Mouse (Mus musculus) cerebellum, adult 2 months (tissue): ENCODE results near the gene Tmem156. TPM values are rescaled to one million over a fixed set of nuclear protein-coding genes. Genes with fewer than 3 reads are reported as not detected.

Experiments
- DNase-seq, 2 experiments: peaks; one replicate each; pipeline ENCODE4 v3.0.0; 2021
- H3K27ac ChIP-seq: fragments of 200-500 bp; 2 replicates; pipeline ENCODE4 v1.5.1; 2012; ENCODE audit warnings: low read length, control low read depth, inconsistent platforms; ENCODE audit not compliant: insufficient read depth
- H3K27me3 ChIP-seq: fragments of 200-500 bp; 2 replicates; pipeline ENCODE4 v1.6.1; 2012; ENCODE audit warnings: inconsistent platforms, mild to moderate bottlenecking, low read length, moderate library complexity; ENCODE audit not compliant: control insufficient read depth, insufficient read depth
- H3K4me1 ChIP-seq: fragments of 200-500 bp; 2 replicates; pipeline ENCODE4 v1.6.1; 2011; ENCODE audit warnings: low read length; ENCODE audit not compliant: control insufficient read depth, insufficient read depth
- H3K4me3 ChIP-seq: fragments of 200-500 bp; replicated peaks from 2 replicates; pipeline ENCODE3; 2011; ENCODE audit warnings: mild to moderate bottlenecking, low read depth, low read length, control low read depth; ENCODE audit not compliant: insufficient read depth
- CTCF ChIP-seq: fragments of 200-500 bp; IDR thresholded peaks from 2 replicates; pipeline ENCODE4 v1.5.1; 2011; ENCODE audit warnings: low read depth, mild to moderate bottlenecking, control low read depth, low read length, moderate library complexity, borderline replicate concordance; ENCODE audit not compliant: insufficient read depth
- POLR2A ChIP-seq: fragments of 200-500 bp; IDR thresholded peaks from 2 replicates; pipeline ENCODE4 v1.6.1; 2011; ENCODE audit warnings: low read length, control low read depth, borderline replicate concordance; ENCODE audit not compliant: insufficient read depth
- WGBS: fragments of 180-500 bp; shearing (Covaris S2); methylation state at CpG from one replicate; pipeline ENCODE4 v1.1.7; 2018; 5-methylcytosine and 5-hydroxymethylcytosine counted together
- polyA plus RNA-seq: library from polyadenylated mRNA; depleted of rRNA; stranded (reverse); fragments of >200 nt; gene quantifications from 2 replicates; pipeline ENCODE4 v1.2.3, GENCODE M21; 2012

Gene Tmem156
- polyA plus RNA-seq, 1 experiment: 0.16 TPM

DNA sequence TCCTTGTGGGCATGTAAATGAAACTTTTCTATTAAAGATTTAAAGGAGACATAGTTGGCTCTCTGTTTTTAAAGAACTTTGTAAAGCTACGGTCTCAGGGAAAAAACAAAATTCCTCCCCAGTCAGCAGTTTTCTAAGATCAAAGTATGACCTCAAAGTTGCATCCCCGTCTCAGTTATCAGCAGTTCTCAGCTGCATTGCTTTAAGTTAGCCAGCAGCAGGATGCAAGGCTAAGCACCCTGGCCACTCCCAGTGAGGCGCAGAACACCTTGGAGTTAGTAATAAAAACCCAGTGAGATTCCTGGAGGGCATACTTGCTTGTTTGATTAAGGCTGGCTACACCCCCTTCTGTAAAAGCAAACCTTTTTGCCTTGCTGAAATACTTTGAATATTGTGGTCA, 15.2 kb downstream of the Tmem156 start:
- no peak overlapping the region for H3K4me3 ChIP-seq
- no peak overlapping the region for H3K27ac ChIP-seq
- no peaks in the 10 kb centered on the region for H3K27me3 ChIP-seq
- 88% methylated on average over 3 of the region's 3 CpGs for WGBS
- H3K4me1 ChIP-seq: no peaks in the 10 kb centered on the region; the same call in 1 of the 2 replicates
- DNase-seq: no peak
- TF ChIP-seq CTCF: no peak
- TF ChIP-seq POLR2A: no peak

GRCm38 (mm10) chr5:65076087-65076486, 15.8 kb downstream of the Tmem156 start:
- Histone ChIP-seq H3K27ac (no peak overlapping the region), H3K4me1 (no peaks in the 10 kb centered on the region; the same call in 1 of the 2 replicates), H3K27me3 (no peaks in the 10 kb centered on the region), H3K4me3 (no peak overlapping the region)
- WGBS: 86% methylated on average over 2 of the region's 2 CpGs
- TF ChIP-seq CTCF: no peak
- TF ChIP-seq POLR2A: no peak
- DNase-seq: no peak

GRCm38 (mm10) chr5:65074693-65075092, 17.2 kb downstream of the Tmem156 start:
- no peaks in the 10 kb centered on the region; the same call in 1 of the 2 replicates for H3K4me1 ChIP-seq
- no peaks in the 10 kb centered on the region for H3K27me3 ChIP-seq
- no peak overlapping the region for H3K27ac ChIP-seq
- H3K4me3 ChIP-seq: no peak overlapping the region
- TF ChIP-seq POLR2A: no peak
- TF ChIP-seq CTCF: peak; percentile 51; the same call in 1 of the 2 replicates
- WGBS: 35% methylated on average over 7 of the region's 7 CpGs
- DNase-seq: peak; percentile 61 to 64

DNA sequence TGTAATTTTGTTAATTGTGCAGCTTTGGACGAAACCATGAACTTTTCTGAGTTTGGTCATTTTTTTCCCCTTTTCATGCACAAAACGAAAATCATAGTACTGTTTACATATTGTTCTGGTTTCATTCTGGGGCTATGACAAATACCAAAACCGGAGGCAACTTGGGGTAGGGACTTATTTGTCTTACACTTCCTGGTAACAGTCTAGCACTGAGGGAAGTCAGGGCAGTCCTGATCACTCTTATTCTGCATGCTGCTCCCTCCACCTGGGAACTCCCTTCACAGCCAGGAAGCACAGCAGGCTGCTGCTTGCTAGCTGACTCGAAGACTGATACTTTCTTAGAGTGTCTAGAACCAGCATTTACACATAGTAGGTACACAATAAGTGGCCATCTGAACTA, 18.7 kb downstream of the Tmem156 start:
- H3K4me3 ChIP-seq: no peak overlapping the region
- H3K4me1 ChIP-seq: no peaks in the 10 kb centered on the region; the same call in 1 of the 2 replicates
- WGBS: 78% methylated on average over 4 of the region's 4 CpGs
- TF ChIP-seq POLR2A (no peak), CTCF (no peak)
- DNase-seq: no peak
- H3K27me3 ChIP-seq: no peaks in the 10 kb centered on the region
- H3K27ac ChIP-seq: no peak overlapping the region

DNA sequence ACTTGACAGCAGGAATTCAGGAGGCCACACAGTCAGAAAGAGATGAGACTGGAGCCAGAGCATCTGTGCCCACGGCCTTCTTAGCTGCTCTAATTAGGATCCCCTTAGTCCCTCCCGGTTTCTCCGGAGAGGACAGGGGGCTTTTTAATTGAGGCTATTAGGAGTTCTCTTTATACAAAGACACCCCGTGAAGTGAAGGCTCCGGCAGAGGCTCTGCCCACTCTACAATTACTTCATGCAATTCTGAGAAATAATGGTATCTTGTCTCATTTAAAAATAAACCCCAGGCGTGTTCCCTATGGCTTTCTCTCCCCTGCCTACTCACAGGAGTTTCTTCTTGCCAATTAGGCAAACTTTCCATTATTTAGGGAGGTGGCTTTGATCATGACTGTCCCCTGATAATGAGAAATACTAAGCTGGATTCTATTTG, 20.2 kb downstream of the Tmem156 start:
- Histone ChIP-seq H3K27me3 (no peaks in the 10 kb centered on the region), H3K4me1 (no peaks in the 10 kb centered on the region; the same call in 1 of the 2 replicates), H3K27ac (no peak overlapping the region), H3K4me3 (no peak overlapping the region)
- 28% methylated on average over 6 of the region's 6 CpGs for WGBS
- no peak for TF ChIP-seq POLR2A
- no peak for TF ChIP-seq CTCF
- DNase-seq: no peak

GRCm38 (mm10) chr5:65069872-65070271, 22.1 kb downstream of the Tmem156 start:
- TF ChIP-seq POLR2A (no peak), CTCF (no peak)
- H3K27ac ChIP-seq: no peak overlapping the region

DNA sequence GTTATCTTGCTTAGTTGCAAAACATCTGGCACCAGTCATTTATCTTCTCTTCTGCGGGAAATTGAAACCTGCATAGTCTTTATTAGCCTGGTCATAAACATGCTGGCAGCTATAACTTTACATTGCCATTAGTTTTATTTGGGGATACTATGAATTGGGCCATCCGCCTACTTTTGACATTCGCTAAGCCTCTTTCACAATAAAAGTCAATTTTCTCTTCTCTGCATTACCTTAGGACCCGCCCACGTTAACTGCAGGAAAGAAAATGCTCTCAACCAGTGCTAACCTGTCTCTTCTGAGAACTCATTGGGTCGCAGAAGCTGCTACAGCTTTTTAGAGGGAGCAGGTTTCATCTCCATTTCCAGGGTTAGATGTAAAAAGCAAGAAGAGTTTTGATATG, 23.8 kb downstream of the Tmem156 start:
- Histone ChIP-seq H3K27me3 (no peaks in the 10 kb centered on the region), H3K4me3 (no peak overlapping the region), H3K4me1 (no peaks in the 10 kb centered on the region; the same call in 1 of the 2 replicates), H3K27ac (no peak overlapping the region)
- 92% methylated on average over 6 of the region's 6 CpGs for WGBS
- TF ChIP-seq POLR2A (no peak), CTCF (no peak)
- no peak for DNase-seq

More at GRCm38 (mm10) chr5:65069872-65070271, 22.1 kb downstream of the Tmem156 start:
- Histone ChIP-seq H3K4me1 (no peaks in the 10 kb centered on the region; the same call in 1 of the 2 replicates), H3K4me3 (no peak overlapping the region), H3K27me3 (no peaks in the 10 kb centered on the region)
- no peak for DNase-seq
- 91% methylated on average over 11 of the region's 11 CpGs for WGBS

- whole genome bisulfite sequencing: 60% methylated on average over 2 of the region's 2 CpGs
- TF ChIP-seq POLR2A: no peak
- TF ChIP-seq CTCF: no peak
Observed at GRCm38 (mm10) chr5:65063266-65063665, 28.7 kb downstream of the Tmem156 start.

DNA sequence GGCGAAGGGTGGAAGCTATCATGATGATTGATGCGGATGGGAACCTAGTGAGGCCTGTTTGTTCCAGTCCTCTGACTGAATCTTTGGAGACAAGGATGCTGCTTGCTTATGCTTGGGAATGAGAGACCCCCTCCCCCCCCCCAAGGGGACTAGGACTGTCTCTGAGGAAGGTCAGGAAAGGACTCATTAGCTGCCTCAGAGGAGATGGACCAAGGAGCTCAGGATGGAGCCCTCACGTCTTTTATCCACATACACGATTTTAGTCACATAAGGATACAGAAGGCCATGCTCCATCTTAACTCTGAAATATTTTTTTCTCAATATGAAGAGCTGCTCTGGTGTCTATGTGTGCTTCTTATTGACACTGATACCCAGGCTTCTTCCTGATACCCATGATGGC, 29.7 kb downstream of the Tmem156 start:
- Histone ChIP-seq H3K4me1 (no peaks in the 10 kb centered on the region), H3K27me3 (no peaks in the 10 kb centered on the region), H3K27ac (no peak overlapping the region), H3K4me3 (no peak overlapping the region)
- no peak for TF ChIP-seq POLR2A
- TF ChIP-seq CTCF: no peak
- no peak for DNase-seq
- 96% methylated on average over 4 of the region's 4 CpGs for WGBS

More at GRCm38 (mm10) chr5:65063266-65063665, 28.7 kb downstream of the Tmem156 start:
- H3K4me3 ChIP-seq: no peak overlapping the region
- H3K4me1 ChIP-seq: no peaks in the 10 kb centered on the region
- no peaks in the 10 kb centered on the region for H3K27me3 ChIP-seq
- DNase-seq: no peak
- H3K27ac ChIP-seq: no peak overlapping the region
